Mouse (Mus musculus): ENCODE measurements at regions not wholly inside any gene's neighbourhood (a gene's known extent, or its start where the extent isn't known, plus 50 kb on each side); places are given as distances from the start of the nearest gene placed in this dataset.

DNA sequence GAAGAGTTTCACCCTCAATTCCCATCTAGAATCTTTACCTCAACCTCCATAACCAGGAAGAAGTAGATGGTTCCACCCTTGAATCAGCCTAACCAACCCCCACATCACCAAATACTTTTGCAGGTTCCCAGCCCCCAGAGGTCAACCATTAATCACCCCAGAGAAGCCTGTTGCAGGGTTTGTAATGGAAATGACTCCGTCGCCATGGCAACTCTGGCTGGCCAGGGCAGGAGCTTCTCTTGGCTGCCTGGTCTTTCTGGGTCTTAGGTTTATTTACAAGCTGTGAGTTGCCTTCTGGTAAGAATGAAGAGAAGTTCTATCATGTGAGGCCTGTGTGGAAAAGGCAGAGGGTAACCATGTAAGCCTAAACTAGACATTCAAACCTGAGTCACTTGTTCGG is 163.2 kb upstream of the Ncam1 start:
- Histone ChIP-seq H3K27me3 (no peaks in the 10 kb centered on the region), H3K4me1 (replicated peaks) (peaks cover 33% of the 10 kb centered on the region), H3K36me3 (no peaks in the 10 kb centered on the region), H3K4me3 (no peak overlapping the region), H3K27ac (replicated peaks) (peak overlapping the region; percentile 16; the same call in 1 of the 2 replicates), H3K4me2 (no peak overlapping the region), H3K9ac (no peak overlapping the region), H3K9me3 (no peaks in the 10 kb centered on the region)
- WGBS, result 17% methylated on average over 3 of the region's 3 CpGs
- ATAC-seq (ENCODE audit: low FRiP score, low read depth), result peak; percentile 34; the same call in 1 of the 2 replicates

- no peak overlapping the region; the same call in 1 of the 2 replicates for H3K27ac ChIP-seq (replicated peaks)
- no peak for ATAC-seq (ENCODE audit: low FRiP score, low read depth)
Measured at GRCm38 (mm10) chr9:49961329-49961728, 162.6 kb upstream of the Ncam1 start.

GRCm38 (mm10) chr9:49959987-49960386 is 161.3 kb upstream of the Ncam1 start:
- no peak overlapping the region for H3K9ac ChIP-seq
- no peak overlapping the region for H3K4me3 ChIP-seq
- WGBS, result 40% methylated on average over 10 of the region's 10 CpGs
- ATAC-seq (ENCODE audit: low FRiP score, low read depth), result no peak
- H3K27ac ChIP-seq (replicated peaks), result no peak overlapping the region
- H3K27me3 ChIP-seq, result no peaks in the 10 kb centered on the region
- no peak overlapping the region for H3K4me2 ChIP-seq
- no peaks in the 10 kb centered on the region for H3K36me3 ChIP-seq
- peaks cover 33% of the 10 kb centered on the region for H3K4me1 ChIP-seq (replicated peaks)
- H3K9me3 ChIP-seq, result no peaks in the 10 kb centered on the region

More at GRCm38 (mm10) chr9:49961329-49961728, 162.6 kb upstream of the Ncam1 start:
- Histone ChIP-seq H3K9me3 (no peaks in the 10 kb centered on the region), H3K27me3 (no peaks in the 10 kb centered on the region), H3K4me1 (replicated peaks) (peaks cover 33% of the 10 kb centered on the region), H3K36me3 (no peaks in the 10 kb centered on the region), H3K4me3 (no peak overlapping the region), H3K4me2 (no peak overlapping the region), H3K9ac (no peak overlapping the region)
- 47% methylated on average over 5 of the region's 5 CpGs for WGBS

- Histone ChIP-seq H3K27ac (replicated peaks) (no peak overlapping the region), H3K36me3 (no peaks in the 10 kb centered on the region), H3K9me3 (no peaks in the 10 kb centered on the region), H3K4me3 (no peak overlapping the region), H3K9ac (no peak overlapping the region), H3K4me1 (replicated peaks) (peaks cover 33% of the 10 kb centered on the region), H3K4me2 (no peak overlapping the region), H3K27me3 (no peaks in the 10 kb centered on the region)
- 72% methylated on average over 3 of the region's 3 CpGs for WGBS
- ATAC-seq (ENCODE audit: low FRiP score, low read depth), result no peak
Measured at GRCm38 (mm10) chr9:49958890-49959289, 160.2 kb upstream of the Ncam1 start.

DNA sequence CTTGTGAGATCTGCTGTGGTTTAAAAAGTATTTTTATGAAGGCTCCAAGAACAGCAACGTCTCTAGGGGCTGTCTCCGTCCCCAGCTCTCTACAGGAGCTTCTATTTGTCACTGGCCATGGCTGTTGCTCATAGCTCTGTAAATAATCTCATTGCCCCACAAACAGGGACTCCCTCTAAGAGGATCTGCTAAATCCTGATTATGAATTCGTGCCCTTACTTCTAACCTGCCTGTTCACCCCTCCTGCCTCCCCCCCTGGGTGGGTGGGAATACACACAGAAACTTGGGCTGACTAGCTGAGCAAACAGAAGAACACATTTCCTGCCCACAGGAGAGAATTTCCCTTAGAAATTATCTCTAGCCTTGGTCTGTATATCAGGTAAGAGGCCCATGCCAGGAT is 155.9 kb upstream of the Ncam1 start:
- Histone ChIP-seq H3K9me3 (no peaks in the 10 kb centered on the region), H3K36me3 (no peaks in the 10 kb centered on the region), H3K27me3 (no peaks in the 10 kb centered on the region), H3K27ac (replicated peaks) (no peak overlapping the region), H3K9ac (no peak overlapping the region), H3K4me2 (no peak overlapping the region), H3K4me1 (replicated peaks) (peaks cover 9% of the 10 kb centered on the region; the same call in 1 of the 2 replicates), H3K4me3 (no peak overlapping the region)
- no peak for ATAC-seq (ENCODE audit: low FRiP score, low read depth)
- 63% methylated on average over 3 of the region's 3 CpGs for WGBS

DNA sequence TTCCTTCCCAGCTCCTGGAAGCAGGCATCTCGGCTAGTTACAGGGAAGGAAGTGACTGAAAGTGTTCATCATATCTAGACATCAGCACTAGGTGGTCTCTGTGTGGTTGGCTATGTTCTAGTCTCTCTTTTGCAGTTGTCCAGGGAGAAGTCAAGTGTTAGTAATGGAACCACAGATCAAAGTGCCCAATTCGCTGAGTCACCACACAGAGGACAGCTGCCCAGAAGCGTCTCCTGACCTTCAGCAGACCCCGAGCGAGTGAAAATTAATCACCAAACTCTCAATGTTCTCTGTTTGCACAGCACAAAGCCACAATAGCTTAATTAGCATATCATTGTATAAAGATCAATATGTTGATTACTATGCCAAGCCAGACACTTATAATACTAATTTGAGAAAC is 151.6 kb upstream of the Ncam1 start:
- 35% methylated on average over 5 of the region's 5 CpGs for WGBS
- no peaks in the 10 kb centered on the region for H3K4me1 ChIP-seq (replicated peaks)
- ATAC-seq (ENCODE audit: low FRiP score, low read depth), result no peak
- H3K9me3 ChIP-seq, result no peaks in the 10 kb centered on the region
- H3K27me3 ChIP-seq, result no peaks in the 10 kb centered on the region
- H3K4me2 ChIP-seq, result no peak overlapping the region
- H3K36me3 ChIP-seq, result no peaks in the 10 kb centered on the region
- H3K9ac ChIP-seq, result no peak overlapping the region
- H3K27ac ChIP-seq (replicated peaks), result no peak overlapping the region
- H3K4me3 ChIP-seq, result no peak overlapping the region

DNA sequence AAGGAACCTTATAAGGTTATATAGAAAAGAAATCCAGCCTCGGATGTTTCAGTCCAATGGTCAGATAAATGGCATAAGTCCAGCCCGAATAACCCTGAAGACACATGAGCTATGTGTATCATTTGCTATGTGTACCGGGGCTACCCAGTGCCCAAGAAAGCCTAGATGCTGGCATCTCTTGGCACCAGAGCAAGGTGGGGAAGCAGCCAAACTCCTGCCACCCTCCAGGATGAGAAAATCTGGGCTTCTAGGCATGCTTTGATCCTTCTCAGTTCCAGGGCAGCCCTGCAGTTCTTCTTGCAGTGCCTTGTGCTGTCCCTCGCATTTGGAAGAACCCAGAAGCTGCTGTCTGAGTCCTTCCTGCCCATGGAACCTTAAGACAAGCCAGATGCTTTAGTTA is 149.8 kb upstream of the Ncam1 start:
- H3K4me3 ChIP-seq, result no peak overlapping the region
- no peak for ATAC-seq (ENCODE audit: low FRiP score, low read depth)
- H3K4me1 ChIP-seq (replicated peaks), result no peaks in the 10 kb centered on the region
- no peak overlapping the region for H3K9ac ChIP-seq
- H3K27ac ChIP-seq (replicated peaks), result no peak overlapping the region
- no peaks in the 10 kb centered on the region for H3K9me3 ChIP-seq
- H3K4me2 ChIP-seq, result no peak overlapping the region
- 84% methylated on average over 4 of the region's 4 CpGs for WGBS
- H3K36me3 ChIP-seq, result no peaks in the 10 kb centered on the region
- no peaks in the 10 kb centered on the region for H3K27me3 ChIP-seq

DNA sequence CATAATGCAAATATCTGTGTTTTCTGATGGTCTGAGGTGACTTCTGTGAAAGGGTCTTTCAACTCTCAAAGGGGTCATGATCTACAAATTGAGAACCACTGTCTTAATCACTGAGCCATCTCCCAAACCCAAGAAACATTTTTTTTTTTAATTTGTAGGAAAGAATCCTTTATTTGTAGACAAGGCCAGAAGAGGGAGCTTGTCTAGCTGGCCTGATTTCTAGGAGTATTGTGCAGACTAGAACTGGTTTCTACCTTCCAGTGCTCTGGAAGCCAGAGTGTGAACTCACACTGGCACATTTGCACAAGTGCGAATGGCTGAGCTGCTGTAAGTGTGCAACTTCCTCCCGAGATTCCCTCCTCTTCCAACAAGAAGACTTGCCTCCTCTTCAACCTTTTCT is 148.1 kb upstream of the Ncam1 start:
- WGBS, result 68% methylated on average over 2 of the region's 2 CpGs
- no peaks in the 10 kb centered on the region for H3K36me3 ChIP-seq
- H3K27me3 ChIP-seq, result no peaks in the 10 kb centered on the region
- ATAC-seq (ENCODE audit: low FRiP score, low read depth), result no peak
- H3K9me3 ChIP-seq, result no peaks in the 10 kb centered on the region
- no peak overlapping the region for H3K4me3 ChIP-seq
- H3K27ac ChIP-seq (replicated peaks), result no peak overlapping the region
- H3K4me2 ChIP-seq, result no peak overlapping the region
- no peak overlapping the region for H3K9ac ChIP-seq
- H3K4me1 ChIP-seq (replicated peaks), result no peaks in the 10 kb centered on the region

DNA sequence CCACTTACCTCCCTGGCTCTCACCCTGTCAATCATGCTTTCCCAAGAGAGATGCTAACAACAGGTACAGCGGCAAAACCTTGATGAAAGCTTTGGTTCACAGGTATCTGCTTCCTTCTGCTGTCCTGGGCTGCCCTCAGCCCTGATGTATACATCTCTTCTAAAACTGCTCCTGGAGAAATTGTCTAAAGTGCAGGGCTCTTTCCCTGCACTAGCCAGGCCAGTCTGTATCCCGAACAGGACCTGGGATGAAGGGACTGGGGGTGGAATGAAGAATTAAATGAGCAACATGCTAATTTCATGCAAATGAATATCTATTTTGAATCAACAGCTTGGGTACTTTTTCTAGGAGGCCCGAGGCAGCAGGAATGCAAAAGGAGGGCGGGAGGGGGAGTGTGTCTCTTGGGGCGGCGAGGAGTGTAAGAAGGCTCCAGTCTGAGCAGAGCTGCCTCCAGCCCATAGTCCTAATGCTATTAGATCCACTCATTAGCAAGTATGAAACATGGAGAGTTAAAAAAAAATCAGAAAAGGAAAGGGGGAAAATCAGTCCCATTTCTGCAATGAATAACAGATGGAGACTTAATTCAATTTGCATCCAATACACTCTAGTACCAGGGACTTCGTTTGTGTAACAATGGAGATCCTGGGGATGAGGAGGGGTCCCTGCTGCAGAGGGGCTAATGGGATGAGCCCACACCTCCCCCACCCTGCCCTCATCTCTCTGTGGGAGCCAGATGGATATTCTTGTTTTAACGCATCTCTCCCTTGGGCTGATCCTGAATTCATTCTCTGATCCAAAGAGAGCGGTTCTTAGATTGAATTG is 137.0 kb upstream of the Ncam1 start:
- 8% methylated on average over 9 of the region's 9 CpGs for WGBS
- Histone ChIP-seq H3K4me3 (no peak overlapping the region), H3K9ac (no peak overlapping the region), H3K27me3 (0 out of 2 replicates have a peak, but pooled peaks cover 2% of the 10 kb centered on the region), H3K27ac (replicated peaks) (peak overlapping the region; percentile 31; the same call in 1 of the 2 replicates), H3K4me1 (replicated peaks) (peaks cover 14% of the 10 kb centered on the region), H3K9me3 (no peaks in the 10 kb centered on the region), H3K4me2 (no peak overlapping the region; the same call in 1 of the 2 replicates), H3K36me3 (no peaks in the 10 kb centered on the region)
- ATAC-seq (ENCODE audit: low FRiP score, low read depth), result no peak

- no peaks in the 10 kb centered on the region for H3K9me3 ChIP-seq
- H3K36me3 ChIP-seq, result no peaks in the 10 kb centered on the region
- no peak overlapping the region for H3K9ac ChIP-seq
- no peak overlapping the region for H3K4me2 ChIP-seq
- ATAC-seq (ENCODE audit: low FRiP score, low read depth), result no peak
- WGBS, result 51% methylated on average over 3 of the region's 3 CpGs
- H3K4me1 ChIP-seq (replicated peaks), result peaks cover 22% of the 10 kb centered on the region
- H3K27ac ChIP-seq (replicated peaks), result no peak overlapping the region
- H3K4me3 ChIP-seq, result no peak overlapping the region
- H3K27me3 ChIP-seq, result no peaks in the 10 kb centered on the region
Measured at GRCm38 (mm10) chr9:49928041-49928656, 129.4 kb upstream of the Ncam1 start.

GRCm38 (mm10) chr9:49927281-49927680 is 128.6 kb upstream of the Ncam1 start:
- ATAC-seq (ENCODE audit: low FRiP score, low read depth), result no peak

DNA sequence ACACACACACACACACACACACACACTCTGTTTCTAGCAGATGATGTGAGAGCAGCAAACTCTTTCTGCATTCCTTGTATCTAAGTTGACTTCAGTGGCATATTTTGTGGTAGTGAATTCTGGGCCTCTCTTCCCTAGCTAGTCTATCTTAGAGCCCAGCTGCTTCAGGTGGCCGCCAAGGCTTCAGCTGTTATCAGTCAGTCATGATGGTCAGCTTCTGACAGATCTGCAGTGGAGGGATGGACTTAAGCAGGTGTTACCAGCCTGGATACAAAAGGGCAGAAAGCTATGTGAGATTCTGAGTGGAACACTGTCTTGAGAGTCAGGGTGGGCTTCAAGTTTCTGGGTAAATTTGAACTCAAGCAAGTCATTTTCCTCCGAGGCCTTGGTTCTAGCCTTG is 127.1 kb upstream of the Ncam1 start:
- Histone ChIP-seq H3K4me3 (no peak overlapping the region), H3K27me3 (no peaks in the 10 kb centered on the region), H3K9ac (no peak overlapping the region), H3K36me3 (no peaks in the 10 kb centered on the region), H3K4me2 (no peak overlapping the region), H3K4me1 (replicated peaks) (peaks cover 29% of the 10 kb centered on the region), H3K27ac (replicated peaks) (no peak overlapping the region), H3K9me3 (no peaks in the 10 kb centered on the region)
- ATAC-seq (ENCODE audit: low FRiP score, low read depth), result no peak
- WGBS, result 93% methylated on average over 2 of the region's 2 CpGs

More at GRCm38 (mm10) chr9:49927281-49927680, 128.6 kb upstream of the Ncam1 start:
- Histone ChIP-seq H3K27me3 (no peaks in the 10 kb centered on the region), H3K4me3 (no peak overlapping the region), H3K36me3 (no peaks in the 10 kb centered on the region), H3K27ac (replicated peaks) (no peak overlapping the region), H3K4me1 (replicated peaks) (peaks cover 29% of the 10 kb centered on the region), H3K4me2 (no peak overlapping the region), H3K9me3 (no peaks in the 10 kb centered on the region), H3K9ac (no peak overlapping the region)
- WGBS, result 69% methylated on average over 1 of the region's 1 CpGs
